Mouse (Mus musculus) bone marrow macrophage, adult 2 months (primary cell): Measurements from ENCODE around the gene Omd.

Source experiments
- CTCF ChIP-seq: IDR thresholded peaks from 2 replicates; pipeline ENCODE4 v1.5.1; 2012; ENCODE audit warnings: low read depth, mild to moderate bottlenecking, low read length, moderate library complexity
- POLR2A ChIP-seq: IDR thresholded peaks from 2 replicates; pipeline ENCODE4 v1.6.1; 2012; ENCODE audit warnings: mild to moderate bottlenecking, low read depth, low read length, borderline replicate concordance

DNA sequence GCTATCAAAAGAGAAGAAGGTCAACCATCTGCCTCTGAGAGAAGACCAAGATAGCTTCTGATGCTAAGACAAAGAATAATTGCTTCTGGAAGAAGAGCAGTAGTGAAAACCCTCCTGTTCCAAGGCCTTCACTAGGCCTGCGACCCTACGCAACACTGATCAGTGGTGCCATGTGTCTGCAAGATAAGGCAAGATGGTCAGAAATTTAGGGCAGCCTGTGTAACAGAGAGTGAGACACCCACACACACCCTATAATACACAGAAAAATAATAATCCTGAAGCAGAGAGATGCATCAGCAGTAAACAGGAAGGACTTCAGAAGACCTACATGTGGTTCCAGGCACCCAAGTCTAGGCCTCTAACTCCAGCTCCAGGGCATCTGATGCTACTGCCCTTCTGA is 57.7 kb downstream of the Omd start:
- TF ChIP-seq CTCF (no peak), POLR2A (no peak)
